Mouse (Mus musculus): ENCODE data around the gene Gdf2. TPM values are rescaled to one million over a fixed set of nuclear protein-coding genes. Genes with fewer than 3 reads are reported as not detected.

The Gdf2 gene
- total and polyA plus RNA-seq, 3 experiments: not detected

- no peak overlapping the region for H3K4me2 ChIP-seq (ENCODE audit: insufficient read depth, low read depth, poor library complexity, severe bottlenecking)
- no peak overlapping the region for H3K9ac ChIP-seq (ENCODE audit: insufficient read depth, low read depth)
- no peak for DNase-seq (ENCODE audit: extremely low read depth)
- no peaks in the 10 kb centered on the region for H3K36me3 ChIP-seq (replicated peaks in 1 of 2; ENCODE audit: control insufficient read depth in 1 of 2, insufficient read depth in 1 of 2, low read length in 1 of 2)
- TF ChIP-seq MEF2A (IDR thresholded peaks at IDR 0.05; ENCODE audit: borderline replicate concordance, low read depth, low read length) (no peak), ZNF384 (IDR thresholded peaks at IDR 0.05; ENCODE audit: low read depth, low read length) (no peak), ZC3H11A (IDR thresholded peaks at IDR 0.05; ENCODE audit: low read depth, low read length) (no peak), JUND (conservative IDR thresholded peaks at IDR 0.05; ENCODE audit: low read depth, low read length) (no peak)
- no peak overlapping the region for H3K27ac ChIP-seq (ENCODE audit: insufficient read depth, low read depth)
- H3K27me3 ChIP-seq (replicated peaks): peaks cover 5% of the 10 kb centered on the region
- H3K9me3 ChIP-seq (replicated peaks; ENCODE audit: low read length): no peaks in the 10 kb centered on the region
- peaks cover 0 to 4% of the 10 kb centered on the region in 2 experiments; a peak in 1 of 4 replicates for H3K4me1 ChIP-seq (ENCODE audit: control insufficient read depth in 1 of 2, insufficient read depth in 2 of 2)
- no peaks in the 10 kb centered on the region for H3K79me2 ChIP-seq (replicated peaks; ENCODE audit: control insufficient read depth, extremely low read depth, insufficient read depth, poor library complexity, severe bottlenecking)
- no peak overlapping the region for H3K4me3 ChIP-seq (replicated peaks in 1 of 3; ENCODE audit: low read depth in 2 of 3, low read length in 2 of 3, poor library complexity in 1 of 3)
- in situ Hi-C loops (cut with MboI; ENCODE audit: low pct_ligation_motif_present, low pct_unique_long_range_greater_than_20kb, low sequenced_read_pairs): no loop called here
- dilution Hi-C loops (cut with MboI; ENCODE audit: extremely low pct_ligation_motif_present, extremely low pct_unique_long_range_greater_than_20kb, low sequenced_read_pairs): no loop called here
These were observed 36.9 kb downstream of the Gdf2 start for GRCm38 (mm10) chr14:33977748-33978147.

GRCm38 (mm10) chr14:33978604-33979059 lies 37.8 kb downstream of the Gdf2 start, which contains the start of gene Zfp488:
Gene Zfp488, minus strand, starts transcription at chr14:33978764.
- Histone ChIP-seq H3K79me2 (replicated peaks; ENCODE audit: control insufficient read depth, extremely low read depth, insufficient read depth, poor library complexity, severe bottlenecking) (no peaks in the 10 kb centered on the region), H3K4me2 (ENCODE audit: insufficient read depth, low read depth, poor library complexity, severe bottlenecking) (no peak within 1 kb of the TSS), H3K9ac (ENCODE audit: insufficient read depth, low read depth) (no peak within 1 kb of the TSS), H3K27me3 (replicated peaks) (peaks cover 5% of the 10 kb centered on the region), H3K4me1 (ENCODE audit: control insufficient read depth in 1 of 2, insufficient read depth in 2 of 2) (no peaks in the 10 kb centered on the region), H3K36me3 (replicated peaks in 1 of 2; ENCODE audit: control insufficient read depth in 1 of 2, insufficient read depth in 1 of 2, low read length in 1 of 2) (no peaks in the 10 kb centered on the region), H3K27ac (ENCODE audit: insufficient read depth, low read depth) (no peak within 1 kb of the TSS), H3K4me3 (replicated peaks in 1 of 3; ENCODE audit: low read depth in 2 of 3, low read length in 2 of 3, poor library complexity in 1 of 3) (no peak within 1 kb of the TSS), H3K9me3 (replicated peaks; ENCODE audit: low read length) (no peaks in the 10 kb centered on the region)
- DNase-seq (ENCODE audit: extremely low read depth): no peak
- dilution Hi-C loops (cut with MboI; ENCODE audit: extremely low pct_ligation_motif_present, extremely low pct_unique_long_range_greater_than_20kb, low sequenced_read_pairs) (no loop called here), in situ Hi-C loops (cut with MboI; ENCODE audit: low pct_ligation_motif_present, low pct_unique_long_range_greater_than_20kb, low sequenced_read_pairs) (no loop called here)
- TF ChIP-seq UBTF (IDR thresholded peaks at IDR 0.05; ENCODE audit: low read depth, low read length) (no peak), MYC (IDR thresholded peaks at IDR 0.05; ENCODE audit: low read depth, low read length) (no peak), NELFE (IDR thresholded peaks at IDR 0.05; ENCODE audit: low read depth, low read length) (no peak), ZC3H11A (IDR thresholded peaks at IDR 0.05; ENCODE audit: low read depth, low read length) (no peak), ZNF384 (IDR thresholded peaks at IDR 0.05; ENCODE audit: low read depth, low read length) (no peak), ETS1 (conservative IDR thresholded peaks at IDR 0.05; ENCODE audit: low read depth, low read length) (no peak), MAX (IDR thresholded peaks at IDR 0.05; ENCODE audit: low read length) (no peak), USF1 (IDR thresholded peaks at IDR 0.05; ENCODE audit: low read depth, low read length) (no peak), TCF12 (IDR thresholded peaks at IDR 0.05; ENCODE audit: low read depth, low read length) (no peak)

- dilution Hi-C loops (cut with MboI; ENCODE audit: extremely low pct_ligation_motif_present, extremely low pct_unique_long_range_greater_than_20kb, low sequenced_read_pairs): no loop called here
- H3K27ac ChIP-seq (ENCODE audit: insufficient read depth, low read depth): no peak overlapping the region
- TF ChIP-seq MAZ (IDR thresholded peaks at IDR 0.05; ENCODE audit: low read depth, low read length) (no peak), SMC3 (IDR thresholded peaks at IDR 0.05; ENCODE audit: low read depth, low read length) (no peak), NRF1 (IDR thresholded peaks at IDR 0.05; ENCODE audit: low read depth, low read length) (no peak)
- no peak overlapping the region for H3K9ac ChIP-seq (ENCODE audit: insufficient read depth, low read depth)
- in situ Hi-C loops (cut with MboI; ENCODE audit: low pct_ligation_motif_present, low pct_unique_long_range_greater_than_20kb, low sequenced_read_pairs): no loop called here
- H3K9me3 ChIP-seq (replicated peaks; ENCODE audit: low read length): no peaks in the 10 kb centered on the region
- no peak overlapping the region for H3K4me2 ChIP-seq (ENCODE audit: insufficient read depth, low read depth, poor library complexity, severe bottlenecking)
- no peak overlapping the region for H3K4me3 ChIP-seq (replicated peaks in 1 of 3; ENCODE audit: low read depth in 2 of 3, low read length in 2 of 3, poor library complexity in 1 of 3)
- H3K36me3 ChIP-seq (replicated peaks in 1 of 2; ENCODE audit: control insufficient read depth in 1 of 2, insufficient read depth in 1 of 2, low read length in 1 of 2): no peaks in the 10 kb centered on the region
- H3K79me2 ChIP-seq (replicated peaks; ENCODE audit: control insufficient read depth, extremely low read depth, insufficient read depth, poor library complexity, severe bottlenecking): no peaks in the 10 kb centered on the region
- no peak for DNase-seq (ENCODE audit: extremely low read depth)
- peaks cover 0 to 4% of the 10 kb centered on the region in 2 experiments; a peak in 1 of 4 replicates for H3K4me1 ChIP-seq (ENCODE audit: control insufficient read depth in 1 of 2, insufficient read depth in 2 of 2)
- H3K27me3 ChIP-seq (replicated peaks): peaks cover 23% of the 10 kb centered on the region
These were observed 48.4 kb downstream of the Gdf2 start for GRCm38 (mm10) chr14:33989201-33989600.

All from CH12.LX (cell line).